Mouse (Mus musculus): ENCODE data around the gene Irf2bp1. TPM values are rescaled to one million over a fixed set of nuclear protein-coding genes. Genes with fewer than 3 reads are reported as not detected.
A peak's percentile ranks its signal among the peaks of the same experiment; 100 is the strongest.

Irf2bp1 gene
- polyA plus RNA-seq, 1 experiment from 2014 or later: 28.0 TPM

GRCm38 (mm10) chr7:19017909-19018308 is 14.1 kb downstream of the Irf2bp1 start:
- H3K4me3 ChIP-seq (replicated peaks; ENCODE audit: low read length): no peak overlapping the region
- H3K4me1 ChIP-seq (replicated peaks; ENCODE audit: control insufficient read depth, insufficient read depth, low read length): no peaks in the 10 kb centered on the region
- H3K27ac ChIP-seq (ENCODE audit: low read length): no peak overlapping the region
- H3K4me2 ChIP-seq (ENCODE audit: low read length): no peak overlapping the region
- no peak for ATAC-seq
- no peak overlapping the region for H3K9ac ChIP-seq (replicated peaks; ENCODE audit: low read depth, low read length)
- peaks cover 27% of the 10 kb centered on the region for H3K27me3 ChIP-seq (replicated peaks; ENCODE audit: control insufficient read depth, insufficient read depth, low read length)
- 88% methylated on average over 7 of the region's 7 CpGs for WGBS
- no peaks in the 10 kb centered on the region for H3K36me3 ChIP-seq (ENCODE audit: control insufficient read depth, insufficient read depth)
- no peaks in the 10 kb centered on the region for H3K9me3 ChIP-seq (ENCODE audit: control insufficient read depth, low read length)

DNA sequence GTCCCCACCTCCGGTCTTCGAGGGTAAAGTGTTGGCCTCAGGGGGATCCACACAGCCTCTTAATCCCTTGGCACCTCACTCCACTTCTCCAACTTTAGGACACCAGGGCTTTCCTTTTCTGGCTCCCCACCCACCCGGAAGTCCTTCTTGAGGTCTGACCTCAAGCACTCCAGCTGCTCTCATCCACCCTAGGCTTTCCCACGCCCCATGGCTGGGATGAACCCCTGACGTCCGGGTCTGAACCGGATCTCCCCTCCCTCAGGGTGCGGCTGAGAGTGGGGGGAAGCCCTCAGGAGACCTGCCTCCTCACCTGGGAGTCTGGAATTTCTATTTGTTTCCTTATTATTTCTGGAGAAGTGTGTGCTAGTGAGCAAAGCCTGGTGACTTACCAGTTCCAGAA is 17.2 kb downstream of the Irf2bp1 start:
- no peak for ATAC-seq
- Histone ChIP-seq H3K4me3 (replicated peaks; ENCODE audit: low read length) (no peak overlapping the region), H3K27me3 (replicated peaks; ENCODE audit: control insufficient read depth, insufficient read depth, low read length) (peaks cover 36% of the 10 kb centered on the region), H3K9ac (replicated peaks; ENCODE audit: low read depth, low read length) (no peak overlapping the region), H3K4me2 (ENCODE audit: low read length) (no peak overlapping the region), H3K9me3 (ENCODE audit: control insufficient read depth, low read length) (no peaks in the 10 kb centered on the region), H3K27ac (ENCODE audit: low read length) (no peak overlapping the region), H3K4me1 (replicated peaks; ENCODE audit: control insufficient read depth, insufficient read depth, low read length) (peaks cover 11% of the 10 kb centered on the region), H3K36me3 (ENCODE audit: control insufficient read depth, insufficient read depth) (no peaks in the 10 kb centered on the region)
- WGBS: 24% methylated on average over 8 of the region's 8 CpGs

- no peak for ATAC-seq
- Histone ChIP-seq H3K36me3 (ENCODE audit: control insufficient read depth, insufficient read depth) (no peaks in the 10 kb centered on the region), H3K4me1 (replicated peaks; ENCODE audit: control insufficient read depth, insufficient read depth, low read length) (peaks cover 13% of the 10 kb centered on the region), H3K4me3 (replicated peaks; ENCODE audit: low read length) (no peak overlapping the region), H3K4me2 (ENCODE audit: low read length) (no peak overlapping the region), H3K27ac (ENCODE audit: low read length) (no peak overlapping the region), H3K9me3 (ENCODE audit: control insufficient read depth, low read length) (no peaks in the 10 kb centered on the region), H3K27me3 (replicated peaks; ENCODE audit: control insufficient read depth, insufficient read depth, low read length) (peaks cover 36% of the 10 kb centered on the region), H3K9ac (replicated peaks; ENCODE audit: low read depth, low read length) (no peak overlapping the region)
- WGBS: 58% methylated on average over 18 of the region's 18 CpGs
Measured at GRCm38 (mm10) chr7:19022189-19022958, 18.5 kb downstream of the Irf2bp1 start.

- Histone ChIP-seq H3K4me3 (replicated peaks; ENCODE audit: low read length) (peak within 1 kb of the TSS; percentile 79), H3K9me3 (ENCODE audit: control insufficient read depth, low read length) (no peaks in the 10 kb centered on the region), H3K4me1 (replicated peaks; ENCODE audit: control insufficient read depth, insufficient read depth, low read length) (peaks cover 13% of the 10 kb centered on the region), H3K36me3 (ENCODE audit: control insufficient read depth, insufficient read depth) (no peaks in the 10 kb centered on the region), H3K4me2 (ENCODE audit: low read length) (peak within 1 kb of the TSS; percentile 80), H3K27ac (ENCODE audit: low read length) (no peak within 1 kb of the TSS; the same call in 1 of the 2 replicates), H3K9ac (replicated peaks; ENCODE audit: low read depth, low read length) (peak within 1 kb of the TSS; percentile 89), H3K27me3 (replicated peaks; ENCODE audit: control insufficient read depth, insufficient read depth, low read length) (peaks cover 34% of the 10 kb centered on the region)
- 3% methylated on average over 30 of the region's 30 CpGs for WGBS
- ATAC-seq: peak; percentile 3; the same call in 1 of the 2 replicates
Measured at GRCm38 (mm10) chr7:19023357-19023814, 19.5 kb downstream of the Irf2bp1 start, which contains the start of gene Foxa3. Gene Foxa3, minus strand, starts transcription at chr7:19023538.

DNA sequence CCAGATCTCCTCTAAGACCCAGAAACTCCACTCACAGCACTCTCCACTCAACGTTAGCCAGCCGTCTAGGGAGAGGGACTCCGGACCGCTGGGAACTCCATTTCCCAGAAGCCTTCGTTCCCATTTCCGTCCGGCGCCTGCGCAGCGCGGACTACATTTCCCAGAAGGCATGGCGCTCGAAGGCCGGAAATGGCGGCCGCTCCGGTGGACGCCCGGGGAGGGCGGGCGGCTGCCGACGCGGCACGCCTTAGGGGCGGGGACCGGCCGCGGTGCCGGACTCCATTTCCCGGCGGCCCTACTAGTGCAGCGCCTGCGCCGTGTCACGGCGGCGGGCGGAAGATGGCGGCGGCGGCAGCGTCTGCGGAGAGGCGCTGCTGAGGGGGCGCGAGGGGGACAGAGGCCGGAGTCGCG is 20.3 kb downstream of the Irf2bp1 start, which contains the start of gene Sympk:
Gene Sympk, plus strand, starts transcription at position 282 of the 411 bp plus-strand sequence.
- WGBS: under 1% methylated on average over 46 of the region's 50 CpGs
- Histone ChIP-seq H3K27me3 (replicated peaks; ENCODE audit: control insufficient read depth, insufficient read depth, low read length) (peaks cover 34% of the 10 kb centered on the region), H3K4me1 (replicated peaks; ENCODE audit: control insufficient read depth, insufficient read depth, low read length) (peaks cover 13% of the 10 kb centered on the region), H3K9me3 (ENCODE audit: control insufficient read depth, low read length) (no peaks in the 10 kb centered on the region), H3K36me3 (ENCODE audit: control insufficient read depth, insufficient read depth) (no peaks in the 10 kb centered on the region), H3K9ac (replicated peaks; ENCODE audit: low read depth, low read length) (peak within 1 kb of the TSS; percentile 89), H3K4me3 (replicated peaks; ENCODE audit: low read length) (peak within 1 kb of the TSS; percentile 79), H3K4me2 (ENCODE audit: low read length) (peak within 1 kb of the TSS; percentile 80), H3K27ac (ENCODE audit: low read length) (no peak within 1 kb of the TSS; the same call in 1 of the 2 replicates)
- ATAC-seq: peak; percentile 98

DNA sequence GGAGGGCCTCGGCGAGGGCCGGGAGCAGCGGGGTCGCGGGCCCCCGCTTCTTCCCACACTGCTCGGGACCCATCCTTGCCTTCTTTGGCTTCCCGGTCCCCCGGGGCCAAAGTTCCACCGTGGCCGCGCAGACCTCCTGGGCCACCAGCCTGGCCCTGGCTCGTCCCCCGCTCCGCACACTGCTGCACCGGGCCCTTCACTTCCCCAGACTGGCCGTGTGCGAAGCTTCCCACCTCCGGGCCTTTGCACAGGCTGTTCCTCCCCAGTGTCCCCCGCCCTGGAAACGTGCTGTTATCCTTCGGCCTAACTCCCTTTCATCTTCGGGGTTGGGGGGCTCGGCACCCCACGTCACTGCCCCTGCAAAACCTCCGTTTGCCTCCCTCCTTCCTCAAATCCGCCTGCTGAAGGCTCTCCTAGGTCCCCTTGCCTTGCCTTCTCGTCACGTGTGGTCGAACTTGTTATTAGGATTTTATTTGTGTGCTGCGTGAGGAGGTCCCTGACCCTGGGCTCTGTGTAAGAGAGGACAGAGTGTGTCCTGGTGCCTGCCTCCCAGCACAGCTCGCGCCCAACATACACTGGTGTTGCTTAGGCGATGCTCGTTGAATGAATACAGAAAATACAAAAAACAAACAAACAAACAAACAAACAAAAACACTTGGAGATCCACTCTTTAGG is 20.9 kb downstream of the Irf2bp1 start:
- WGBS: 2% methylated on average over 31 of the region's 36 CpGs
- Histone ChIP-seq H3K36me3 (ENCODE audit: control insufficient read depth, insufficient read depth) (peaks cover 4% of the 10 kb centered on the region), H3K27ac (ENCODE audit: low read length) (no peak overlapping the region; the same call in 1 of the 2 replicates), H3K4me3 (replicated peaks; ENCODE audit: low read length) (peak overlapping the region; percentile 79), H3K4me2 (ENCODE audit: low read length) (peak overlapping the region; percentile 80), H3K4me1 (replicated peaks; ENCODE audit: control insufficient read depth, insufficient read depth, low read length) (peaks cover 13% of the 10 kb centered on the region), H3K27me3 (replicated peaks; ENCODE audit: control insufficient read depth, insufficient read depth, low read length) (peaks cover 34% of the 10 kb centered on the region), H3K9me3 (ENCODE audit: control insufficient read depth, low read length) (no peaks in the 10 kb centered on the region), H3K9ac (replicated peaks; ENCODE audit: low read depth, low read length) (peak overlapping the region; percentile 89)
- peak; percentile 43 for ATAC-seq

DNA sequence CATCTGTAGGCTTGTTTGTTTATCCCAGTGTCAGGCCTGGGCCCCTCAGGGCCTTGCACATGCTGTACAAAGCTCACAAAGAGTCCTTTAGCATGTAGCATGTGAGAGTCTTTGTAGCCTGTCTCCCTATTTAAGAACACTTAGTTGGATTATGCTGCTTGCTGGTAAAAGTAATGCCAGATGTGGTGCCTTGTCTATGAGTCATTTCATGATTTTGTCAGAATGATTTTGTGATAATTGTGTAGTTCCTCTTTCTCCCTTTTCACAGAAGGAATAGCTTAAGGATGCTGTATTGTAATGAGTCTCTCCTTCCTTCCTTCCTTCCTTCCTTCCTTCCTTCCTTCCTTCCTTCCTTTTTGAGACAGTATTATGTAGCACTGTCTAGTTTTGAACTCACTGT is 24.2 kb downstream of the Irf2bp1 start:
- no peak for ATAC-seq
- no peak overlapping the region for H3K27ac ChIP-seq (ENCODE audit: low read length)
- no peak overlapping the region for H3K4me3 ChIP-seq (replicated peaks; ENCODE audit: low read length)
- no peak overlapping the region for H3K4me2 ChIP-seq (ENCODE audit: low read length)
- H3K9ac ChIP-seq (replicated peaks; ENCODE audit: low read depth, low read length): no peak overlapping the region
- peaks cover 13% of the 10 kb centered on the region for H3K4me1 ChIP-seq (replicated peaks; ENCODE audit: control insufficient read depth, insufficient read depth, low read length)
- peaks cover 7% of the 10 kb centered on the region for H3K27me3 ChIP-seq (replicated peaks; ENCODE audit: control insufficient read depth, insufficient read depth, low read length)
- H3K9me3 ChIP-seq (ENCODE audit: control insufficient read depth, low read length): no peaks in the 10 kb centered on the region
- peaks cover 19% of the 10 kb centered on the region for H3K36me3 ChIP-seq (ENCODE audit: control insufficient read depth, insufficient read depth)

DNA sequence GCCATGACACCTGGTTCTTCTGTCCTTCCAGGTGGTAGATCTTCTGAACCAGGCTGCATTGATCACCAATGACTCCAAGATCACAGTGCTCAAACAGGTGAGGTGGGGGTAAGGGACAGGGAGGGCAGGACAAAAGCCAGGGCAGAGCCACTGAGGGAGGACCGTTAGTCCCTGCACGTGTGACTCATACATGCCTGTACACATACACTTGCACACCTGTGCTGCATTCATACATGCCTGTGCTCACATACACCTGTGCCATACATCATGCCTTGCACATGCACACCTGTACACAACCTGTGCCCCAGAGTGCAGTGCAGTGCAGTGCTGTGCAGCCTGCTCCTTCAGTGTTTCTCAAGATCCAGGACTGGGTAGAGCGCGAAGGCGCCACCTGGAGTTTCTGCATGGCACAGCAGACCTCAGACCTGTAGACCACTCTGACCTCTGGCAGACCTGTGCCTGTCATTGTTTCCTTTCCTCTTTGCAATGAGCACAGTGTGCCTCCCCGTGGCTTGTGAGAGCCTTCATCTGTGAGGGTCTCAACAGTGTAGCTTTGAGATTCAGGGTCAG is 25.3 kb downstream of the Irf2bp1 start:
- ATAC-seq: no peak; the same call in 1 of the 2 replicates
- Histone ChIP-seq H3K4me2 (ENCODE audit: low read length) (no peak overlapping the region), H3K27ac (ENCODE audit: low read length) (no peak overlapping the region), H3K4me3 (replicated peaks; ENCODE audit: low read length) (no peak overlapping the region), H3K36me3 (ENCODE audit: control insufficient read depth, insufficient read depth) (peaks cover 24% of the 10 kb centered on the region), H3K4me1 (replicated peaks; ENCODE audit: control insufficient read depth, insufficient read depth, low read length) (peaks cover 11% of the 10 kb centered on the region), H3K9me3 (ENCODE audit: control insufficient read depth, low read length) (no peaks in the 10 kb centered on the region), H3K9ac (replicated peaks; ENCODE audit: low read depth, low read length) (no peak overlapping the region), H3K27me3 (replicated peaks; ENCODE audit: control insufficient read depth, insufficient read depth, low read length) (no peaks in the 10 kb centered on the region)
- WGBS: 54% methylated on average over 6 of the region's 6 CpGs

- Histone ChIP-seq H3K4me3 (replicated peaks; ENCODE audit: low read length) (no peak overlapping the region), H3K4me2 (ENCODE audit: low read length) (no peak overlapping the region), H3K4me1 (replicated peaks; ENCODE audit: control insufficient read depth, insufficient read depth, low read length) (peaks cover 2% of the 10 kb centered on the region), H3K27me3 (replicated peaks; ENCODE audit: control insufficient read depth, insufficient read depth, low read length) (no peaks in the 10 kb centered on the region), H3K9ac (replicated peaks; ENCODE audit: low read depth, low read length) (no peak overlapping the region), H3K9me3 (ENCODE audit: control insufficient read depth, low read length) (no peaks in the 10 kb centered on the region), H3K36me3 (ENCODE audit: control insufficient read depth, insufficient read depth) (peaks cover 32% of the 10 kb centered on the region), H3K27ac (ENCODE audit: low read length) (no peak overlapping the region)
- whole genome bisulfite sequencing: 71% methylated on average over 4 of the region's 4 CpGs
- ATAC-seq: no peak
Measured at GRCm38 (mm10) chr7:19031641-19032040, 27.8 kb downstream of the Irf2bp1 start.

Data from forebrain, embryonic 16.5 days (tissue).